Mouse (Mus musculus) brain, embryonic 14.5 days (tissue): Measurements from ENCODE around the gene Pip5k1c.

Experiments
- CTCF ChIP-seq: fragments of 200-500 bp; IDR thresholded peaks from 2 replicates; pipeline ENCODE4 v1.5.1; 2012; ENCODE audit warnings: inconsistent platforms, mild to moderate bottlenecking, moderate library complexity, borderline replicate concordance; ENCODE audit not compliant: insufficient read depth, insufficient read length; ENCODE audit errors: extremely low read depth
- POLR2A ChIP-seq: fragments of 200-500 bp; IDR thresholded peaks from 2 replicates; pipeline ENCODE4 v1.6.1; 2012; ENCODE audit warnings: mild to moderate bottlenecking, inconsistent platforms, borderline replicate concordance; ENCODE audit not compliant: poor library complexity, insufficient read depth, insufficient read length, severe bottlenecking; ENCODE audit errors: extremely low read depth

DNA sequence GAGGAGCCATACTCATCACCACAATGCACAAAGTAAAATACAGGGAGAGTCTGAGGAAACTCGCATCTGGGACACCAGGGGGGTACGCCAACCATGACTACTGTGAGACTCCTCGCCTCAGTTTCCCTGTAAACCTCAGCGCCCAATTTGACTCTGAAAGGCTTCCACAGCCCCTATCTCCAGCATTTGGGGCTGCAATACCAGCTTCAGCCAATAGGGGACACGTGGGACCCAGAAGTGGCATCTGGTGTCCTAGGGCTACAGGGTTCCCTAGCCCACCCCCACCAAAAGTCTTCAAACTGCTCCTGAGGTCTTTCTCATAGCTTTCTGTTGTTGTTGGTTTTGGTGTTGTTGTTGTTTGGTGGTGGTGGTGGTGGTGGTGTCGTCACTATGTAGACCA, 4.2 kb upstream of the Pip5k1c start:
- TF ChIP-seq CTCF: peak; percentile 53; the same call in 1 of the 2 replicates
- no peak for TF ChIP-seq POLR2A
